Mouse (Mus musculus): Measurements from ENCODE around the gene Aadacl2. TPM values are rescaled to one million over a fixed set of nuclear protein-coding genes. Genes with fewer than 3 reads are reported as not detected.

Gene Aadacl2
- total RNA-seq (2012; rRNA removed) (not detected in 2 replicates), total RNA-seq (2014; rRNA removed) (not detected in 2 replicates), polyA plus RNA-seq (2012; ENCODE audit: insufficient read length, low read depth) (not detected in 2 replicates)

GRCm38 (mm10) chr3:60006443-60006842 lies at the start of gene Aadacl2:
Gene Aadacl2, plus strand, starts transcription at chr3:60006743.
- TF ChIP-seq CHD2 (IDR thresholded peaks at IDR 0.05; ENCODE audit: low read length) (no peak), ZNF384 (IDR thresholded peaks at IDR 0.05; ENCODE audit: low read depth, low read length) (no peak), POLR2A (IDR thresholded peaks at IDR 0.05; ENCODE audit: low read depth, low read length) (no peak), MAFK (IDR thresholded peaks at IDR 0.05; ENCODE audit: insufficient replicate concordance, low read length) (no peak), MAZ (IDR thresholded peaks at IDR 0.05; ENCODE audit: low read depth, low read length) (no peak), PAX5 (IDR thresholded peaks at IDR 0.05; ENCODE audit: low read length) (no peak), NELFE (IDR thresholded peaks at IDR 0.05; ENCODE audit: low read depth, low read length) (no peak), ETS1 (conservative IDR thresholded peaks at IDR 0.05; ENCODE audit: low read depth, low read length) (no peak), TBP (conservative IDR thresholded peaks at IDR 0.05; ENCODE audit: low read depth, low read length) (no peak), MAX (IDR thresholded peaks at IDR 0.05; ENCODE audit: low read length) (no peak), KAT2A (IDR thresholded peaks at IDR 0.05; ENCODE audit: insufficient replicate concordance, low read length) (no peak), ZC3H11A (IDR thresholded peaks at IDR 0.05; ENCODE audit: low read depth, low read length) (no peak), GABPA (IDR thresholded peaks at IDR 0.05; ENCODE audit: insufficient replicate concordance, low read depth, low read length) (no peak)
- in situ Hi-C loops (cut with MboI; ENCODE audit: low pct_ligation_motif_present, low pct_unique_long_range_greater_than_20kb, low sequenced_read_pairs) (no loop called here), dilution Hi-C loops (cut with MboI; ENCODE audit: extremely low pct_ligation_motif_present, extremely low pct_unique_long_range_greater_than_20kb, low sequenced_read_pairs) (no loop called here)
- no peak within 1 kb of the TSS for H3K4me2 ChIP-seq (ENCODE audit: insufficient read depth, low read depth, poor library complexity, severe bottlenecking)
- no peak within 1 kb of the TSS for H3K27ac ChIP-seq (ENCODE audit: insufficient read depth, low read depth)
- DNase-seq (ENCODE audit: extremely low read depth), result no peak
- no peak within 1 kb of the TSS for H3K4me3 ChIP-seq (replicated peaks in 1 of 3; ENCODE audit: low read depth in 2 of 3, low read length in 2 of 3, poor library complexity in 1 of 3)
- H3K9ac ChIP-seq (ENCODE audit: insufficient read depth, low read depth), result no peak within 1 kb of the TSS
- H3K79me2 ChIP-seq (replicated peaks; ENCODE audit: control insufficient read depth, extremely low read depth, insufficient read depth, poor library complexity, severe bottlenecking), result no peaks in the 10 kb centered on the region
- no peaks in the 10 kb centered on the region for H3K4me1 ChIP-seq (ENCODE audit: control insufficient read depth in 1 of 2, insufficient read depth in 2 of 2)
- H3K9me3 ChIP-seq (replicated peaks; ENCODE audit: low read length), result no peaks in the 10 kb centered on the region
- H3K27me3 ChIP-seq (replicated peaks), result no peaks in the 10 kb centered on the region
- no peaks in the 10 kb centered on the region for H3K36me3 ChIP-seq (replicated peaks in 1 of 2; ENCODE audit: control insufficient read depth in 1 of 2, insufficient read depth in 1 of 2, low read length in 1 of 2)

GRCm38 (mm10) chr3:59970891-59971290 lies 35.7 kb upstream of the Aadacl2 start:
- Histone ChIP-seq H3K27ac (ENCODE audit: insufficient read depth, low read depth) (no peak overlapping the region), H3K9ac (ENCODE audit: insufficient read depth, low read depth) (no peak overlapping the region), H3K4me1 (ENCODE audit: control insufficient read depth in 1 of 2, insufficient read depth in 2 of 2) (no peaks in the 10 kb centered on the region), H3K36me3 (replicated peaks in 1 of 2; ENCODE audit: control insufficient read depth in 1 of 2, insufficient read depth in 1 of 2, low read length in 1 of 2) (no peaks in the 10 kb centered on the region), H3K27me3 (replicated peaks) (no peaks in the 10 kb centered on the region), H3K9me3 (replicated peaks; ENCODE audit: low read length) (no peaks in the 10 kb centered on the region), H3K79me2 (replicated peaks; ENCODE audit: control insufficient read depth, extremely low read depth, insufficient read depth, poor library complexity, severe bottlenecking) (no peaks in the 10 kb centered on the region), H3K4me3 (replicated peaks in 1 of 3; ENCODE audit: low read depth in 2 of 3, low read length in 2 of 3, poor library complexity in 1 of 3) (no peak overlapping the region), H3K4me2 (ENCODE audit: insufficient read depth, low read depth, poor library complexity, severe bottlenecking) (no peak overlapping the region)
- in situ Hi-C loops (cut with MboI; ENCODE audit: low pct_ligation_motif_present, low pct_unique_long_range_greater_than_20kb, low sequenced_read_pairs), result no loop called here
- no peak for DNase-seq (ENCODE audit: extremely low read depth)
- dilution Hi-C loops (cut with MboI; ENCODE audit: extremely low pct_ligation_motif_present, extremely low pct_unique_long_range_greater_than_20kb, low sequenced_read_pairs), result no loop called here
- TF ChIP-seq GABPA (IDR thresholded peaks at IDR 0.05; ENCODE audit: insufficient replicate concordance, low read depth, low read length) (no peak), HCFC1 (IDR thresholded peaks at IDR 0.05; ENCODE audit: low read depth, low read length) (no peak), ZMIZ1 (IDR thresholded peaks at IDR 0.05; ENCODE audit: low read depth, low read length) (no peak), EP300 (IDR thresholded peaks at IDR 0.05; ENCODE audit: low read length) (no peak), ZKSCAN1 (IDR thresholded peaks at IDR 0.05; ENCODE audit: borderline replicate concordance, low read depth, low read length) (no peak), ETS1 (conservative IDR thresholded peaks at IDR 0.05; ENCODE audit: low read depth, low read length) (no peak), BHLHE40 (IDR thresholded peaks at IDR 0.05; ENCODE audit: low read depth, low read length) (no peak), NELFE (IDR thresholded peaks at IDR 0.05; ENCODE audit: low read depth, low read length) (no peak), CHD1 (IDR thresholded peaks at IDR 0.05; ENCODE audit: low read depth, low read length) (no peak), IRF4 (IDR thresholded peaks at IDR 0.05; ENCODE audit: low read depth, low read length) (no peak), CTCF (conservative IDR thresholded peaks at IDR 0.05 in 1 of 2, IDR thresholded peaks at IDR 0.05 in 1 of 2; ENCODE audit: low read depth in 2 of 2, low read length in 2 of 2) (no peak), TCF12 (IDR thresholded peaks at IDR 0.05; ENCODE audit: low read depth, low read length) (no peak), KAT2A (IDR thresholded peaks at IDR 0.05; ENCODE audit: insufficient replicate concordance, low read length) (no peak), MAX (IDR thresholded peaks at IDR 0.05; ENCODE audit: low read length) (no peak)

All from CH12.LX (cell line).